Mouse (Mus musculus) common myeloid progenitor, adult 5-6 weeks (primary cell): ENCODE data around the gene Ubash3b. TPM values are rescaled to one million over a fixed set of nuclear protein-coding genes. Genes with fewer than 3 reads are reported as not detected.

ENCODE experiments used
- ATAC-seq: replicated peaks from 2 replicates; pipeline ENCODE4 v1.8.0; 2016; ENCODE audit warnings: low read depth, mild to moderate bottlenecking, moderate TSS enrichment, inconsistent platforms; ENCODE audit not compliant: poor library complexity, severe bottlenecking
- total RNA-seq: library from RNA; stranded (forward); fragments of 200-1000, 187-1606 nt; gene quantifications from 2 replicates; pipeline ENCODE4 v1.2.3, GENCODE M21; 2017

Ubash3b gene
- total RNA-seq, 1 experiment from 2014 or later, result 9.1 TPM

DNA sequence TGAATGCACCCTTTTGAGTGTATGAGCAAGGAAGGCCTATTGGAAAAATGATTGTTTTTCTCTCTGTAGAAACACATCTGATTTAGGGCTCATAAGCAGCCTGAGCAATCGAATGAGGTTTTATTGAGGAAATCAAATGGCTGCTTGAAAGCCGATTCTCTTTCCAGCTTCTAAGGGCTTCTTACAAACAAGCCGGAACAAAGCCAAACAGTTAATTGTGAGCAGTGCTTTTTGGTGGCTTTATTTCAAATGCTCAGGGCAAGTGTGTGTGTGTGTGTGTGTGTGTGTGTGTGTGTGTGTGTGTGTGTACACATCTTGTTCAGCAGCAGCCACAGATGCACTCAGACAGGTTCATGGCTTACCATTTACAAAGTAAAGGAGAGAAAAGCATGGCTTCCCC, 200.1 kb downstream of the Ubash3b start:
- no peak for ATAC-seq

Other genes with a start within 250 kb of the Ubash3b start
- gene Jhy, start 197.6 kb downstream of the Ubash3b start, total RNA-seq, result not detected in 2 replicates
- 0.14 TPM in 1 of 2 replicates, not detected in the other for gene Crtam, start 157.1 kb downstream of the Ubash3b start, total RNA-seq